Mouse (Mus musculus) limb, embryonic 13.5 days (tissue): ENCODE results near the gene Sh2d3c. TPM values are rescaled to one million over a fixed set of nuclear protein-coding genes. Genes with fewer than 3 reads are reported as not detected.
A peak's percentile ranks its signal among the peaks of the same experiment; 100 is the strongest.

Experiments
- ATAC-seq: fragments of 200-750 bp; cut with Nextera tagmentation; 2 replicates; pipeline ENCODE4 v1.8.0; 2017; ENCODE audit warnings: low read depth, moderate number of reproducible peaks, moderate TSS enrichment; ENCODE audit not compliant: low FRiP score
- H3K27ac ChIP-seq: fragments of 300-500 bp; sonication (generic); 2 replicates; pipeline ENCODE4 v1.5.1; 2015; ENCODE audit warnings: inconsistent platforms, mild to moderate bottlenecking, moderate library complexity
- H3K27me3 ChIP-seq: fragments of 300-500 bp; sonication (generic); 2 replicates; pipeline ENCODE4 v1.6.1; 2015; ENCODE audit warnings: mild to moderate bottlenecking, inconsistent platforms
- H3K36me3 ChIP-seq: fragments of 300-500 bp; sonication (generic); 2 replicates; pipeline ENCODE4 v1.6.1; 2015; ENCODE audit warnings: inconsistent platforms, mild to moderate bottlenecking, moderate library complexity
- H3K4me1 ChIP-seq: fragments of 300-500 bp; sonication (generic); 2 replicates; pipeline ENCODE4 v1.6.1; 2015; ENCODE audit warnings: inconsistent platforms
- H3K4me2 ChIP-seq: fragments of 300-500 bp; sonication (generic); replicated peaks from 2 replicates; pipeline ENCODE4 v1.6.1; 2015; ENCODE audit warnings: inconsistent platforms, mild to moderate bottlenecking, moderate library complexity
- H3K4me3 ChIP-seq: fragments of 300-500 bp; sonication (generic); 2 replicates; pipeline ENCODE4 v1.5.1; 2015; ENCODE audit warnings: moderate library complexity, mild to moderate bottlenecking, inconsistent platforms
- H3K9ac ChIP-seq: fragments of 300-500 bp; sonication (generic); 2 replicates; pipeline ENCODE4 v1.6.1; 2015; ENCODE audit warnings: mild to moderate bottlenecking, inconsistent platforms
- H3K9me3 ChIP-seq: fragments of 300-500 bp; sonication (generic); 2 replicates; pipeline ENCODE4 v1.6.1; 2016; ENCODE audit warnings: inconsistent platforms
- WGBS: fragments of 180-500 bp; shearing (Covaris S2); methylation state at CpG from one replicate; pipeline ENCODE4 v1.1.7; 2015; 5-methylcytosine and 5-hydroxymethylcytosine counted together
- polyA plus RNA-seq: library from polyadenylated mRNA; unstranded; fragments of >200 nt; fragmentation: Nextera tagmentation; extraction: Ambion mirVana; gene quantifications from 2 replicates; pipeline ENCODE4 v1.2.1, GENCODE M21; 2015

Sh2d3c gene
- polyA plus RNA-seq, 1 experiment from 2014 or later = 22.9 TPM

- 47% methylated on average over 11 of the region's 11 CpGs for WGBS
- H3K9ac ChIP-seq = peak overlapping the region; percentile 55
- H3K27ac ChIP-seq = peak overlapping the region; percentile 97
- H3K36me3 ChIP-seq = peaks cover 23% of the 10 kb centered on the region
- peaks cover 25% of the 10 kb centered on the region for H3K4me1 ChIP-seq
- ATAC-seq = no peak
- no peaks in the 10 kb centered on the region for H3K9me3 ChIP-seq
- H3K4me2 ChIP-seq = peak overlapping the region; percentile 79; the same call in 1 of the 2 replicates
- no peaks in the 10 kb centered on the region for H3K27me3 ChIP-seq
- H3K4me3 ChIP-seq = peak overlapping the region; percentile 77; the same call in 1 of the 2 replicates
These were observed 6.5 kb upstream of the Sh2d3c start for GRCm38 (mm10) chr2:32714117-32714986.

GRCm38 (mm10) chr2:32714987-32715425 lies 5.8 kb upstream of the Sh2d3c start:
- Histone ChIP-seq H3K27ac (no peak overlapping the region), H3K9ac (no peak overlapping the region), H3K9me3 (no peaks in the 10 kb centered on the region), H3K4me2 (no peak overlapping the region), H3K36me3 (peaks cover 16% of the 10 kb centered on the region), H3K27me3 (no peaks in the 10 kb centered on the region), H3K4me1 (peaks cover 25% of the 10 kb centered on the region), H3K4me3 (no peak overlapping the region)
- 46% methylated on average over 4 of the region's 4 CpGs for WGBS
- ATAC-seq = no peak

- H3K9ac ChIP-seq = no peak overlapping the region
- peak overlapping the region; percentile 73 for H3K27ac ChIP-seq
- H3K4me2 ChIP-seq = no peak overlapping the region
- H3K4me3 ChIP-seq = no peak overlapping the region
- H3K36me3 ChIP-seq = no peaks in the 10 kb centered on the region
- no peaks in the 10 kb centered on the region for H3K9me3 ChIP-seq
- ATAC-seq = peak; percentile 66; the same call in 1 of the 2 replicates
- no peaks in the 10 kb centered on the region for H3K27me3 ChIP-seq
- 55% methylated on average over 9 of the region's 9 CpGs for WGBS
- peaks cover 33% of the 10 kb centered on the region for H3K4me1 ChIP-seq
These were observed 2.1 kb upstream of the Sh2d3c start for GRCm38 (mm10) chr2:32718761-32719160.

GRCm38 (mm10) chr2:32720053-32720452 lies 802 bp upstream of the Sh2d3c start:
- Histone ChIP-seq H3K27ac (no peak overlapping the region), H3K9me3 (no peaks in the 10 kb centered on the region), H3K4me2 (no peak overlapping the region), H3K36me3 (no peaks in the 10 kb centered on the region), H3K4me3 (no peak overlapping the region), H3K4me1 (peaks cover 23% of the 10 kb centered on the region), H3K27me3 (no peaks in the 10 kb centered on the region), H3K9ac (no peak overlapping the region)
- ATAC-seq = no peak
- WGBS = 90% methylated on average over 3 of the region's 3 CpGs

GRCm38 (mm10) chr2:32722046-32722445 lies 1.2 kb downstream of the Sh2d3c start:
- no peak for ATAC-seq
- no peak overlapping the region for H3K27ac ChIP-seq
- H3K9me3 ChIP-seq = no peaks in the 10 kb centered on the region
- H3K9ac ChIP-seq = no peak overlapping the region; the same call in 1 of the 2 replicates
- H3K4me1 ChIP-seq = peaks cover 25% of the 10 kb centered on the region
- peak overlapping the region; percentile 44 for H3K4me2 ChIP-seq
- H3K27me3 ChIP-seq = no peaks in the 10 kb centered on the region
- H3K4me3 ChIP-seq = no peak overlapping the region
- no peaks in the 10 kb centered on the region for H3K36me3 ChIP-seq
- WGBS = 61% methylated on average over 6 of the region's 6 CpGs

- H3K36me3 ChIP-seq = no peaks in the 10 kb centered on the region
- H3K9ac ChIP-seq = no peak overlapping the region
- no peak for ATAC-seq
- H3K27me3 ChIP-seq = no peaks in the 10 kb centered on the region
- WGBS = 67% methylated on average over 3 of the region's 3 CpGs
- peaks cover 26% of the 10 kb centered on the region for H3K4me1 ChIP-seq
- H3K27ac ChIP-seq = no peak overlapping the region
- no peak overlapping the region for H3K4me2 ChIP-seq
- H3K4me3 ChIP-seq = no peak overlapping the region
- H3K9me3 ChIP-seq = no peaks in the 10 kb centered on the region
These were observed 1.7 kb downstream of the Sh2d3c start for GRCm38 (mm10) chr2:32722581-32722980.

GRCm38 (mm10) chr2:32724149-32724548 lies 3.3 kb downstream of the Sh2d3c start:
- Histone ChIP-seq H3K9me3 (no peaks in the 10 kb centered on the region), H3K4me2 (no peak overlapping the region), H3K36me3 (no peaks in the 10 kb centered on the region), H3K9ac (no peak overlapping the region), H3K4me1 (peaks cover 31% of the 10 kb centered on the region), H3K4me3 (no peak overlapping the region), H3K27ac (no peak overlapping the region), H3K27me3 (no peaks in the 10 kb centered on the region)
- 83% methylated on average over 4 of the region's 4 CpGs for WGBS
- ATAC-seq = no peak

- Histone ChIP-seq H3K4me1 (peaks cover 38% of the 10 kb centered on the region), H3K4me3 (no peak overlapping the region), H3K9ac (no peak overlapping the region), H3K27me3 (no peaks in the 10 kb centered on the region), H3K4me2 (no peak overlapping the region), H3K27ac (no peak overlapping the region; the same call in 1 of the 2 replicates), H3K9me3 (no peaks in the 10 kb centered on the region), H3K36me3 (no peaks in the 10 kb centered on the region)
- 79% methylated on average over 16 of the region's 16 CpGs for WGBS
- ATAC-seq = no peak
These were observed 4.3 kb downstream of the Sh2d3c start for GRCm38 (mm10) chr2:32724832-32725790.

- Histone ChIP-seq H3K27ac (peak overlapping the region; percentile 29; the same call in 1 of the 2 replicates), H3K4me1 (peaks cover 44% of the 10 kb centered on the region), H3K9me3 (no peaks in the 10 kb centered on the region), H3K36me3 (no peaks in the 10 kb centered on the region), H3K27me3 (no peaks in the 10 kb centered on the region), H3K9ac (peak overlapping the region; percentile 37), H3K4me2 (peak overlapping the region; percentile 60), H3K4me3 (peak overlapping the region; percentile 37)
- peak; percentile 96 for ATAC-seq
- under 1% methylated on average over 16 of the region's 16 CpGs for WGBS
These were observed 6.6 kb downstream of the Sh2d3c start for GRCm38 (mm10) chr2:32727435-32727834.

- H3K27ac ChIP-seq = peak overlapping the region; percentile 44; the same call in 1 of the 2 replicates
- 45% methylated on average over 7 of the region's 7 CpGs for WGBS
- peaks cover 47% of the 10 kb centered on the region for H3K4me1 ChIP-seq
- H3K9me3 ChIP-seq = no peaks in the 10 kb centered on the region
- no peaks in the 10 kb centered on the region for H3K27me3 ChIP-seq
- no peak for ATAC-seq
- H3K36me3 ChIP-seq = no peaks in the 10 kb centered on the region
- H3K4me2 ChIP-seq = peak overlapping the region; percentile 60
- H3K9ac ChIP-seq = peak overlapping the region; percentile 37; the same call in 1 of the 2 replicates
- peak overlapping the region; percentile 37 for H3K4me3 ChIP-seq
These were observed 7.6 kb downstream of the Sh2d3c start for GRCm38 (mm10) chr2:32728463-32728862.

GRCm38 (mm10) chr2:32729547-32729946 lies 8.7 kb downstream of the Sh2d3c start:
- H3K4me2 ChIP-seq = peak overlapping the region; percentile 53
- H3K9me3 ChIP-seq = no peaks in the 10 kb centered on the region
- no peaks in the 10 kb centered on the region for H3K27me3 ChIP-seq
- 43% methylated on average over 4 of the region's 4 CpGs for WGBS
- peaks cover 57% of the 10 kb centered on the region for H3K4me1 ChIP-seq
- no peaks in the 10 kb centered on the region for H3K36me3 ChIP-seq
- H3K27ac ChIP-seq = no peak overlapping the region
- 0 out of 2 replicates have a peak overlapping the region, but pooled peaks have one; percentile 8 for H3K9ac ChIP-seq
- no peak for ATAC-seq
- peak overlapping the region; percentile 11; the same call in 1 of the 2 replicates for H3K4me3 ChIP-seq
